Mouse (Mus musculus): ENCODE data around the gene Gramd4. TPM values are rescaled to one million over a fixed set of nuclear protein-coding genes. Genes with fewer than 3 reads are reported as not detected.
A peak's percentile ranks its signal among the peaks of the same experiment; 100 is the strongest.

Gramd4 gene
- polyA plus RNA-seq, 1 experiment = 18.0 TPM

- H3K27ac ChIP-seq (ENCODE audit: insufficient read depth, low read length) = peak overlapping the region; percentile 96
- TF ChIP-seq POLR2A (IDR thresholded peaks at IDR 0.05; ENCODE audit: low read depth, low read length) (no peak; the same call in 1 of the 2 replicates), CTCF (IDR thresholded peaks at IDR 0.05; ENCODE audit: borderline replicate concordance, insufficient read depth, low read length) (no peak)
- peaks cover 19% of the 10 kb centered on the region for H3K4me1 ChIP-seq (ENCODE audit: control insufficient read depth, insufficient read depth, low read length)
- H3K4me3 ChIP-seq (ENCODE audit: insufficient read depth, low read length) = no peak overlapping the region
These were observed 10.1 kb downstream of the Gramd4 start for GRCm38 (mm10) chr15:86067581-86067910.

- H3K27ac ChIP-seq (ENCODE audit: insufficient read depth, low read length) = peak overlapping the region; percentile 96
- TF ChIP-seq POLR2A (IDR thresholded peaks at IDR 0.05; ENCODE audit: low read depth, low read length) (no peak), CTCF (IDR thresholded peaks at IDR 0.05; ENCODE audit: borderline replicate concordance, insufficient read depth, low read length) (no peak)
- H3K4me1 ChIP-seq (ENCODE audit: control insufficient read depth, insufficient read depth, low read length) = peaks cover 19% of the 10 kb centered on the region
- no peak overlapping the region for H3K4me3 ChIP-seq (ENCODE audit: insufficient read depth, low read length)
These were observed 10.5 kb downstream of the Gramd4 start for GRCm38 (mm10) chr15:86067941-86068495.

GRCm38 (mm10) chr15:86069011-86069791 lies 11.7 kb downstream of the Gramd4 start:
- Histone ChIP-seq H3K4me3 (ENCODE audit: insufficient read depth, low read length) (no peak overlapping the region), H3K27ac (ENCODE audit: insufficient read depth, low read length) (no peak overlapping the region), H3K4me1 (ENCODE audit: control insufficient read depth, insufficient read depth, low read length) (peaks cover 19% of the 10 kb centered on the region)
- TF ChIP-seq POLR2A (IDR thresholded peaks at IDR 0.05; ENCODE audit: low read depth, low read length) = no peak

GRCm38 (mm10) chr15:86070368-86070767 lies 12.9 kb downstream of the Gramd4 start:
- H3K4me3 ChIP-seq (ENCODE audit: insufficient read depth, low read length) = no peak overlapping the region
- peaks cover 19% of the 10 kb centered on the region for H3K4me1 ChIP-seq (ENCODE audit: control insufficient read depth, insufficient read depth, low read length)
- TF ChIP-seq CTCF (IDR thresholded peaks at IDR 0.05; ENCODE audit: borderline replicate concordance, insufficient read depth, low read length) (no peak), POLR2A (IDR thresholded peaks at IDR 0.05; ENCODE audit: low read depth, low read length) (no peak)
- H3K27ac ChIP-seq (ENCODE audit: insufficient read depth, low read length) = no peak overlapping the region

- TF ChIP-seq CTCF (IDR thresholded peaks at IDR 0.05; ENCODE audit: borderline replicate concordance, insufficient read depth, low read length) (no peak), POLR2A (IDR thresholded peaks at IDR 0.05; ENCODE audit: low read depth, low read length) (no peak)
- Histone ChIP-seq H3K4me1 (ENCODE audit: control insufficient read depth, insufficient read depth, low read length) (peaks cover 19% of the 10 kb centered on the region), H3K4me3 (ENCODE audit: insufficient read depth, low read length) (no peak overlapping the region), H3K27ac (ENCODE audit: insufficient read depth, low read length) (no peak overlapping the region)
These were observed 13.7 kb downstream of the Gramd4 start for GRCm38 (mm10) chr15:86071166-86071565.

- Histone ChIP-seq H3K4me3 (ENCODE audit: insufficient read depth, low read length) (no peak overlapping the region), H3K27ac (ENCODE audit: insufficient read depth, low read length) (no peak overlapping the region), H3K4me1 (ENCODE audit: control insufficient read depth, insufficient read depth, low read length) (peaks cover 10% of the 10 kb centered on the region)
- no peak for TF ChIP-seq CTCF (IDR thresholded peaks at IDR 0.05; ENCODE audit: borderline replicate concordance, insufficient read depth, low read length)
- TF ChIP-seq POLR2A (IDR thresholded peaks at IDR 0.05; ENCODE audit: low read depth, low read length) = no peak
These were observed 16.9 kb downstream of the Gramd4 start for GRCm38 (mm10) chr15:86074171-86074937.

GRCm38 (mm10) chr15:86075305-86076047 lies 18.0 kb downstream of the Gramd4 start:
- H3K4me3 ChIP-seq (ENCODE audit: insufficient read depth, low read length) = no peak overlapping the region
- no peak overlapping the region for H3K27ac ChIP-seq (ENCODE audit: insufficient read depth, low read length)
- TF ChIP-seq POLR2A (IDR thresholded peaks at IDR 0.05; ENCODE audit: low read depth, low read length) (no peak), CTCF (IDR thresholded peaks at IDR 0.05; ENCODE audit: borderline replicate concordance, insufficient read depth, low read length) (no peak)
- H3K4me1 ChIP-seq (ENCODE audit: control insufficient read depth, insufficient read depth, low read length) = peaks cover 14% of the 10 kb centered on the region

- no peak overlapping the region for H3K27ac ChIP-seq (ENCODE audit: insufficient read depth, low read length)
- H3K4me3 ChIP-seq (ENCODE audit: insufficient read depth, low read length) = no peak overlapping the region
- H3K4me1 ChIP-seq (ENCODE audit: control insufficient read depth, insufficient read depth, low read length) = peaks cover 14% of the 10 kb centered on the region
- TF ChIP-seq CTCF (IDR thresholded peaks at IDR 0.05; ENCODE audit: borderline replicate concordance, insufficient read depth, low read length) (no peak), POLR2A (IDR thresholded peaks at IDR 0.05; ENCODE audit: low read depth, low read length) (no peak)
These were observed 18.5 kb downstream of the Gramd4 start for GRCm38 (mm10) chr15:86076048-86076315.

GRCm38 (mm10) chr15:86076378-86076777 lies 18.9 kb downstream of the Gramd4 start:
- no peak for TF ChIP-seq POLR2A (IDR thresholded peaks at IDR 0.05; ENCODE audit: low read depth, low read length)
- no peak for TF ChIP-seq CTCF (IDR thresholded peaks at IDR 0.05; ENCODE audit: borderline replicate concordance, insufficient read depth, low read length)
- Histone ChIP-seq H3K4me1 (ENCODE audit: control insufficient read depth, insufficient read depth, low read length) (peaks cover 14% of the 10 kb centered on the region), H3K4me3 (ENCODE audit: insufficient read depth, low read length) (no peak overlapping the region), H3K27ac (ENCODE audit: insufficient read depth, low read length) (no peak overlapping the region)

Data from embryonic fibroblast, embryonic 13.5 days (primary cell).